Comparison of ENCODE assay signal across 8 mouse cellular contexts in genomic region chr16:34303818-34304217, GRCm38 (mm10).
DNase-seq lines count a peak whose midpoint lies in the region; ATAC-seq and TF ChIP-seq lines count a peak whose summit lies in the region.
"Not testable (repeated sequence)": the region's sequence is repeated elsewhere in the genome, so short reads cannot be mapped to it uniquely, and the experiment has no call there.

No protein-coding gene starts in this region.

- peak; percentile 21 for DNase-seq in A20 (ENCODE audit: low read depth, low spot score)
- DNase-seq in ZHBTc4 (ENCODE audit: low read depth, low spot score), result peak; percentile 6
- peak; percentile 30 for DNase-seq in cerebellum, adult 9-11 months
- peak; percentile 32 to 47 for DNase-seq in heart, postnatal 10 days
- DNase-seq in kidney, adult 2 months, result peak; percentile 37
- peak; percentile 45 for DNase-seq in lung, embryonic 14.5 days
- peak; percentile 49 for DNase-seq in retina, embryonic 14.5 days (ENCODE audit: low spot score)

- intact Hi-C loops in heart, postnatal 10 days (cut with DNase I), result loop anchor here (5.0 kb wide), 3 partner anchors 228 to 398 kb away; no protein-coding TSS in a partner anchor

- not testable (repeated sequence) for H3K4me2 ChIP-seq in forebrain, embryonic 15.5 days (replicated peaks); lung, embryonic 14.5 days

- not testable (repeated sequence) for H3K4me1 ChIP-seq in forebrain, embryonic 15.5 days; kidney, adult 2 months (ENCODE audit: control insufficient read depth, insufficient read depth, low read length); lung, embryonic 14.5 days (ENCODE audit: insufficient read depth)

- H3K27me3 ChIP-seq in forebrain, embryonic 15.5 days; kidney, adult 2 months (replicated peaks; ENCODE audit: control insufficient read depth, insufficient read depth, low read length); lung, embryonic 14.5 days (ENCODE audit: insufficient read depth, low read length): not testable (repeated sequence)

- H3K9ac ChIP-seq in forebrain, embryonic 15.5 days (replicated peaks); lung, embryonic 14.5 days: not testable (repeated sequence)

- 0 out of 2 replicates have a peak, but pooled peaks have one; percentile 43 for ATAC-seq in forebrain, embryonic 15.5 days (replicated peaks)
- not testable (repeated sequence) for ATAC-seq in lung, embryonic 14.5 days (ENCODE audit: insufficient read depth)

- TF ChIP-seq POLR2A in kidney, adult 2 months (IDR thresholded peaks at IDR 0.05; ENCODE audit: low read depth, low read length), result not testable (repeated sequence)

- WGBS in forebrain, embryonic 15.5 days, result 84% methylated on average over 4 of the region's 4 CpGs
- 56% methylated on average over 4 of the region's 4 CpGs for WGBS in kidney, adult 2 months
- 78% methylated on average over 4 of the region's 4 CpGs for WGBS in lung, embryonic 14.5 days

- peaks cover 35% of the 10 kb centered on the region; the same call in 1 of the 2 replicates for H3K36me3 ChIP-seq in forebrain, embryonic 15.5 days
- H3K36me3 ChIP-seq in kidney, adult 2 months (ENCODE audit: control insufficient read depth, insufficient read depth, low read length), result not testable (repeated sequence)
- H3K36me3 ChIP-seq in lung, embryonic 14.5 days (ENCODE audit: insufficient read depth), result peaks cover 21% of the 10 kb centered on the region

- peak; percentile 62 for TF ChIP-seq CTCF in kidney, adult 2 months (conservative IDR thresholded peaks at IDR 0.05; ENCODE audit: insufficient read depth, insufficient read length, low read depth, low read length)
- peak; percentile 61 for TF ChIP-seq CTCF in lung, embryonic 14.5 days (IDR thresholded peaks at IDR 0.05; ENCODE audit: low read depth)

- H3K4me3 ChIP-seq in forebrain, embryonic 15.5 days; kidney, adult 2 months (ENCODE audit: insufficient read depth, low read depth, low read length); lung, embryonic 14.5 days (ENCODE audit: low read depth, low read length): not testable (repeated sequence)

- H3K27ac ChIP-seq in forebrain, embryonic 15.5 days (replicated peaks); kidney, adult 2 months (ENCODE audit: insufficient read depth, low read depth, low read length); lung, embryonic 14.5 days (ENCODE audit: low read depth): not testable (repeated sequence)

- H3K9me3 ChIP-seq in forebrain, embryonic 15.5 days; lung, embryonic 14.5 days (ENCODE audit: low read depth, low read length): not testable (repeated sequence)
